7 mouse cellular contexts compared by ENCODE assay signal in the genomic region with DNA sequence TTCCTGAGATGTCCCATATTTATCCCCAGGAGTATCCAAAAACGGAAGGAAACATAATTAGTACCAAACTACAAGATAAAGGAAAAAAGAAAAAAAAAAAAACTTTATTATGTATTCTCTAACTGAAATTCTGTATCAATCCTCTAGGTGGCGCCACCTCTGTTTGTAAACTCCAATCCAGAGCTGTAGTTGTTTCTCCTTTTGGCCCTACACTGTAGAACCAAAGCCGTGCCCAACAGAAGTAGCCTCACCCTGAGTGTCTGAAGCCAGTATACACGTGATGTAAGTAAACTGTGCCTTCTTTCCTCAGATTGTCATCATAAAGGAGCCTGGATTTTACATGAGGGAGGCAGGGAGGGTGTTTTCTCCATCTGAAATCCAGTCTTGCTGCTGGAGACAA.
DNase-seq lines count a peak whose midpoint lies in the region; ATAC-seq and TF ChIP-seq lines count a peak whose summit lies in the region.

No protein-coding gene starts in this region.

- H3K9me3 ChIP-seq in kidney, embryonic 16.5 days (ENCODE audit: low read length), result no peaks in the 10 kb centered on the region
- no peaks in the 10 kb centered on the region for H3K9me3 ChIP-seq in kidney, embryonic 14.5 days (ENCODE audit: control insufficient read depth, low read length)
- no peaks in the 10 kb centered on the region for H3K9me3 ChIP-seq in MEL (replicated peaks; ENCODE audit: insufficient read depth, low read length)

- no peaks in the 10 kb centered on the region for H3K79me2 ChIP-seq in MEL (ENCODE audit: control insufficient read depth, insufficient read depth, low read length, poor library complexity)

- H3K27me3 ChIP-seq in kidney, embryonic 16.5 days (ENCODE audit: insufficient read depth, low read length), result no peaks in the 10 kb centered on the region
- H3K27me3 ChIP-seq in kidney, embryonic 14.5 days (ENCODE audit: control insufficient read depth, insufficient read depth, low read length), result no peaks in the 10 kb centered on the region
- H3K27me3 ChIP-seq in MEL (ENCODE audit: control insufficient read depth in 1 of 2, insufficient read depth in 2 of 2, low read length in 2 of 2), result no peaks in the 10 kb centered on the region

- TF ChIP-seq RAD21 in MEL (IDR thresholded peaks at IDR 0.05; ENCODE audit: low read depth, low read length), result no peak

- WGBS in kidney, embryonic 16.5 days, result 23% methylated on average over 4 of the region's 4 CpGs
- WGBS in kidney, embryonic 14.5 days, result 26% methylated on average over 4 of the region's 4 CpGs

- no peak overlapping the region for H3K9ac ChIP-seq in kidney, embryonic 16.5 days (replicated peaks; ENCODE audit: low read length)
- no peak overlapping the region for H3K9ac ChIP-seq in kidney, embryonic 14.5 days (ENCODE audit: low read depth, low read length)
- no peak overlapping the region for H3K9ac ChIP-seq in MEL (ENCODE audit: control insufficient read depth, low read depth, low read length, poor library complexity, severe bottlenecking)

- H3K4me1 ChIP-seq in kidney, embryonic 16.5 days (ENCODE audit: insufficient read depth, low read length), result peaks cover 17% of the 10 kb centered on the region
- peaks cover 13% of the 10 kb centered on the region for H3K4me1 ChIP-seq in kidney, embryonic 14.5 days (ENCODE audit: control insufficient read depth, insufficient read depth, low read length)
- no peaks in the 10 kb centered on the region for H3K4me1 ChIP-seq in MEL (ENCODE audit: control insufficient read depth in 1 of 2, insufficient read depth in 2 of 2, low read length in 2 of 2)

- ATAC-seq in kidney, embryonic 16.5 days (ENCODE audit: low FRiP score, low TSS enrichment), result peak; percentile 67; the same call in 1 of the 2 replicates
- ATAC-seq in kidney, embryonic 14.5 days (ENCODE audit: low FRiP score, low TSS enrichment), result no peak; the same call in 1 of the 2 replicates
- no peak for ATAC-seq in activated CD4-positive, CD25-positive, alpha-beta regulatory T cell, adult 4 months

- no peak for TF ChIP-seq CTCF in MEL (IDR thresholded peaks at IDR 0.05 in 2 of 3, conservative IDR thresholded peaks at IDR 0.05 in 1 of 3; ENCODE audit: control insufficient read depth in 1 of 3, insufficient read depth in 1 of 3, low read depth in 2 of 3, low read length in 3 of 3, poor library complexity in 1 of 3, severe bottlenecking in 1 of 3)

- H3K4me2 ChIP-seq in kidney, embryonic 16.5 days (replicated peaks; ENCODE audit: low read depth, low read length), result no peak overlapping the region
- H3K4me2 ChIP-seq in kidney, embryonic 14.5 days (replicated peaks; ENCODE audit: low read depth, low read length), result no peak overlapping the region

- no peak overlapping the region for H3K4me3 ChIP-seq in kidney, embryonic 16.5 days (ENCODE audit: low read length)
- H3K4me3 ChIP-seq in kidney, embryonic 14.5 days (ENCODE audit: low read length), result no peak overlapping the region
- no peak overlapping the region for H3K4me3 ChIP-seq in MEL (ENCODE audit: control insufficient read depth in 1 of 2, insufficient read depth in 1 of 2, low read depth in 2 of 2, low read length in 2 of 2)

- no peaks in the 10 kb centered on the region for H3K36me3 ChIP-seq in kidney, embryonic 16.5 days (ENCODE audit: insufficient read depth, low read length)
- H3K36me3 ChIP-seq in kidney, embryonic 14.5 days (ENCODE audit: control insufficient read depth, insufficient read depth, low read length), result no peaks in the 10 kb centered on the region
- no peaks in the 10 kb centered on the region for H3K36me3 ChIP-seq in MEL (ENCODE audit: control insufficient read depth in 1 of 2, insufficient read depth in 2 of 2, low read length in 2 of 2)

- no peak for TF ChIP-seq POLR2A in MEL (IDR thresholded peaks at IDR 0.05; ENCODE audit: control insufficient read depth in 1 of 2, insufficient read depth in 1 of 2, low read depth in 1 of 2, low read length in 2 of 2, poor library complexity in 1 of 2)

- H3K27ac ChIP-seq in kidney, embryonic 16.5 days (ENCODE audit: low read length), result no peak overlapping the region
- H3K27ac ChIP-seq in kidney, embryonic 14.5 days (ENCODE audit: low read depth, low read length), result no peak overlapping the region
- no peak overlapping the region for H3K27ac ChIP-seq in MEL (ENCODE audit: control insufficient read depth, low read depth, low read length)

- TF ChIP-seq EP300 in MEL (IDR thresholded peaks at IDR 0.05; ENCODE audit: low read depth in 1 of 2, low read length in 2 of 2), result no peak

- DNase-seq in MEL (ENCODE audit: low read depth, low spot score), result peak; percentile 7
- peak; percentile 66 to 79 for DNase-seq in cerebellum, postnatal 10 days
- peak; percentile 15 for DNase-seq in kidney, postnatal 14 days
- DNase-seq in right cerebral cortex, adult 18-20 months, result no peak

TF ChIP-seq in MEL, 35 proteins besides CTCF, POLR2A, EP300 and RAD21:
- no peak for TF ChIP-seq USF1 (IDR thresholded peaks at IDR 0.05; ENCODE audit: low read depth, low read length)
- TF ChIP-seq MYB (IDR thresholded peaks at IDR 0.05; ENCODE audit: low read depth, low read length), result no peak
- TF ChIP-seq USF2 (IDR thresholded peaks at IDR 0.05; ENCODE audit: borderline replicate concordance in 1 of 2, insufficient read depth in 1 of 2, low read depth in 1 of 2, low read length in 2 of 2), result no peak
- TF ChIP-seq ZMIZ1 (IDR thresholded peaks at IDR 0.05; ENCODE audit: low read depth, low read length), result no peak
- TF ChIP-seq CHD2 (IDR thresholded peaks at IDR 0.05; ENCODE audit: low read length), result no peak
- no peak for TF ChIP-seq MEF2A (IDR thresholded peaks at IDR 0.05; ENCODE audit: extremely low read depth, insufficient replicate concordance, low read depth, low read length, poor library complexity, severe bottlenecking)
- no peak for TF ChIP-seq E2F4 (IDR thresholded peaks at IDR 0.05; ENCODE audit: borderline replicate concordance, low read depth, low read length)
- TF ChIP-seq SIN3A (IDR thresholded peaks at IDR 0.05; ENCODE audit: low read length), result no peak
- TF ChIP-seq NRF1 (IDR thresholded peaks at IDR 0.05; ENCODE audit: insufficient read depth, low read depth, low read length, poor library complexity, severe bottlenecking), result no peak
- no peak for TF ChIP-seq MXI1 (IDR thresholded peaks at IDR 0.05; ENCODE audit: low read depth, low read length)
- TF ChIP-seq POLR2AphosphoS2 (IDR thresholded peaks at IDR 0.05; ENCODE audit: low read length), result no peak
- TF ChIP-seq TBP (IDR thresholded peaks at IDR 0.05; ENCODE audit: low read depth, low read length), result no peak
